Mouse (Mus musculus): Measurements from ENCODE around the gene Syn1.

GRCm38 (mm10) chrX:20929859-20930258, 9.1 kb upstream of the Syn1 start:
- no peak for TF ChIP-seq CTCF (IDR thresholded peaks at IDR 0.05; ENCODE audit: extremely low read depth, insufficient read depth, insufficient read length, insufficient replicate concordance)
- no peak for TF ChIP-seq POLR2A (IDR thresholded peaks at IDR 0.05; ENCODE audit: low read depth, low read length)
